Comparison of ENCODE assay signal across 9 mouse cellular contexts in genomic region chr17:37028212-37028611, GRCm38 (mm10). TPM values are rescaled to one million over a fixed set of nuclear protein-coding genes. Genes with fewer than 3 reads are reported as not detected.
A peak's percentile ranks its signal among the peaks of the same experiment; 100 is the strongest.
DNase-seq lines count a peak whose midpoint lies in the region; ATAC-seq and TF ChIP-seq lines count a peak whose summit lies in the region.
"Had no signal": no experiment of that assay in that cellular context is flagged by ENCODE, and none has a peak within 500 bp of the region (broad histone marks: within the 10 kb centered on the region; RNA-seq: fewer than 3 reads in every experiment).

No protein-coding gene starts in this region.

- no peaks in the 10 kb centered on the region for H3K27me3 ChIP-seq in kidney, postnatal 0 days (ENCODE audit: insufficient read depth, low read length)
- H3K27me3 ChIP-seq in embryonic facial prominence, embryonic 15.5 days, result no peaks in the 10 kb centered on the region
- H3K27me3 ChIP-seq in intestine, postnatal 0 days (replicated peaks; ENCODE audit: control insufficient read depth, insufficient read depth, low read length), result no peaks in the 10 kb centered on the region
- no peaks in the 10 kb centered on the region for H3K27me3 ChIP-seq in neural tube, embryonic 12.5 days (replicated peaks)

- ATAC-seq in kidney, postnatal 0 days (replicated peaks; ENCODE audit: low FRiP score, low read depth), result peak; percentile 19
- ATAC-seq in embryonic facial prominence, embryonic 15.5 days (ENCODE audit: insufficient number of reproducible peaks, low FRiP score, low TSS enrichment, low read depth), result peak; percentile 18
- no peak for ATAC-seq in intestine, postnatal 0 days
- peak; percentile 30 for ATAC-seq in neural tube, embryonic 12.5 days (ENCODE audit: low FRiP score, low read depth)
- no peak for ATAC-seq in megakaryocyte progenitor cell, adult 5-6 weeks (replicated peaks; ENCODE audit: poor library complexity)

- WGBS in kidney, postnatal 0 days, result 8% methylated on average over 10 of the region's 10 CpGs
- WGBS in embryonic facial prominence, embryonic 15.5 days, result 2% methylated on average over 10 of the region's 10 CpGs
- 15% methylated on average over 10 of the region's 10 CpGs for WGBS in intestine, postnatal 0 days
- WGBS in neural tube, embryonic 12.5 days, result 5% methylated on average over 10 of the region's 10 CpGs

- H3K27ac ChIP-seq in kidney, postnatal 0 days, result peak overlapping the region; percentile 64
- peak overlapping the region; percentile 96 for H3K27ac ChIP-seq in embryonic facial prominence, embryonic 15.5 days (replicated peaks)
- peak overlapping the region; percentile 74 for H3K27ac ChIP-seq in intestine, postnatal 0 days (ENCODE audit: low read depth, low read length)
- H3K27ac ChIP-seq in neural tube, embryonic 12.5 days, result peak overlapping the region; percentile 94

- peak overlapping the region; percentile 38 for H3K4me3 ChIP-seq in kidney, postnatal 0 days (replicated peaks; ENCODE audit: low read depth, low read length)
- peak overlapping the region; percentile 59 for H3K4me3 ChIP-seq in embryonic facial prominence, embryonic 15.5 days (replicated peaks)
- H3K4me3 ChIP-seq in intestine, postnatal 0 days (ENCODE audit: low read depth, low read length), result peak overlapping the region; percentile 42
- peak overlapping the region; percentile 28 for H3K4me3 ChIP-seq in neural tube, embryonic 12.5 days

- no peak for TF ChIP-seq CTCF in kidney, postnatal 0 days (IDR thresholded peaks at IDR 0.05; ENCODE audit: low read depth)
- TF ChIP-seq CTCF in intestine, postnatal 0 days (IDR thresholded peaks at IDR 0.05; ENCODE audit: low read depth), result no peak

- H3K4me1 ChIP-seq in kidney, postnatal 0 days (replicated peaks; ENCODE audit: insufficient read depth, low read length), result 0 out of 2 replicates have a peak, but pooled peaks cover 3% of the 10 kb centered on the region
- H3K4me1 ChIP-seq in embryonic facial prominence, embryonic 15.5 days, result no peaks in the 10 kb centered on the region
- no peaks in the 10 kb centered on the region for H3K4me1 ChIP-seq in intestine, postnatal 0 days (replicated peaks; ENCODE audit: control insufficient read depth, insufficient read depth, low read length)
- H3K4me1 ChIP-seq in neural tube, embryonic 12.5 days, result no peaks in the 10 kb centered on the region

- DNase-seq in kidney, postnatal 0 days (ENCODE audit: low spot score), result no peak
- no peak for DNase-seq in kidney, postnatal 4 days
- DNase-seq in layer of hippocampus, adult 8-10 months (ENCODE audit: low spot score in 2 of 2), result no peak
- no peak for DNase-seq in T-cell, adult 2 months (ENCODE audit: low spot score)

- H3K9ac ChIP-seq in kidney, postnatal 0 days (ENCODE audit: low read depth, low read length), result peak overlapping the region; percentile 29; the same call in 1 of the 2 replicates
- 0 out of 2 replicates have a peak overlapping the region, but pooled peaks have one; percentile 15 for H3K9ac ChIP-seq in embryonic facial prominence, embryonic 15.5 days
- H3K9ac ChIP-seq in intestine, postnatal 0 days (ENCODE audit: low read depth, low read length), result no peak overlapping the region
- peak overlapping the region; percentile 51 for H3K9ac ChIP-seq in neural tube, embryonic 12.5 days

- no peaks in the 10 kb centered on the region for H3K36me3 ChIP-seq in kidney, postnatal 0 days (ENCODE audit: insufficient read depth, low read length)
- H3K36me3 ChIP-seq in embryonic facial prominence, embryonic 15.5 days, result no peaks in the 10 kb centered on the region
- no peaks in the 10 kb centered on the region for H3K36me3 ChIP-seq in intestine, postnatal 0 days (ENCODE audit: control insufficient read depth, insufficient read depth)
- no peaks in the 10 kb centered on the region for H3K36me3 ChIP-seq in neural tube, embryonic 12.5 days

- H3K9me3 ChIP-seq in kidney, postnatal 0 days (replicated peaks; ENCODE audit: low read length), result no peaks in the 10 kb centered on the region
- no peaks in the 10 kb centered on the region for H3K9me3 ChIP-seq in embryonic facial prominence, embryonic 15.5 days (replicated peaks)
- H3K9me3 ChIP-seq in intestine, postnatal 0 days (ENCODE audit: control insufficient read depth), result no peaks in the 10 kb centered on the region
- no peaks in the 10 kb centered on the region for H3K9me3 ChIP-seq in neural tube, embryonic 12.5 days

- H3K4me2 ChIP-seq in kidney, postnatal 0 days (ENCODE audit: low read length), result peak overlapping the region; percentile 58
- peak overlapping the region; percentile 55 for H3K4me2 ChIP-seq in embryonic facial prominence, embryonic 15.5 days (replicated peaks)
- H3K4me2 ChIP-seq in intestine, postnatal 0 days (replicated peaks; ENCODE audit: low read depth), result peak overlapping the region; percentile 72
- peak overlapping the region; percentile 57 for H3K4me2 ChIP-seq in neural tube, embryonic 12.5 days (replicated peaks)

RNA-seq across cellular contexts. Expression of gene Mog, which starts 5.0 kb away (rescaled TPM):
- not detected in 2 replicates for polyA plus RNA-seq in kidney, postnatal 0 days (2015; fragmentation: Nextera tagmentation; extraction: Ambion mirVana)
- polyA plus RNA-seq in embryonic facial prominence, embryonic 15.5 days (2015; fragmentation: Nextera tagmentation; extraction: Ambion mirVana), result 0.09 TPM in 1 of 2 replicates, not detected in the other
- not detected in 2 replicates for polyA plus RNA-seq in intestine, postnatal 0 days (2015; fragmentation: Nextera tagmentation; extraction: Ambion mirVana)
- polyA plus RNA-seq in neural tube, embryonic 12.5 days (2016; fragmentation: Nextera tagmentation; extraction: Ambion mirVana), result 1.0 and 1.3 TPM in 2 replicates
- not detected in 2 replicates for total RNA-seq in megakaryocyte progenitor cell, adult 5-6 weeks (2015)
- total RNA-seq in megakaryocyte progenitor cell, adult 5-6 weeks (2017), result not detected in 2 replicates
- total RNA-seq in layer of hippocampus, adult 8-10 months (2022), result 10 to 100 TPM; 35.6 to 57.5 (median 47.8) TPM
- total RNA-seq: liver, adult 2 months had no signal
- polyA plus RNA-seq: liver, adult 2 months had no signal

RNA-seq across cellular contexts. Expression of gene Gabbr1, which starts 17.6 kb away (rescaled TPM):
- 5.2 and 6.1 TPM in 2 replicates for polyA plus RNA-seq in kidney, postnatal 0 days (2015; fragmentation: Nextera tagmentation; extraction: Ambion mirVana)
- 11.5 and 15.0 TPM in 2 replicates for polyA plus RNA-seq in embryonic facial prominence, embryonic 15.5 days (2015; fragmentation: Nextera tagmentation; extraction: Ambion mirVana)
- polyA plus RNA-seq in intestine, postnatal 0 days (2015; fragmentation: Nextera tagmentation; extraction: Ambion mirVana), result 4.1 and 4.4 TPM in 2 replicates
- 44.6 and 47.0 TPM in 2 replicates for polyA plus RNA-seq in neural tube, embryonic 12.5 days (2016; fragmentation: Nextera tagmentation; extraction: Ambion mirVana)
- total RNA-seq in megakaryocyte progenitor cell, adult 5-6 weeks (2015), result 2.6 and 4.3 TPM in 2 replicates
- 0.25 and 0.91 TPM in 2 replicates for total RNA-seq in megakaryocyte progenitor cell, adult 5-6 weeks (2017)
- 100 to 1,000 TPM; 595 to 693 (median 673) TPM for total RNA-seq in layer of hippocampus, adult 8-10 months (2022)

RNA-seq across cellular contexts. Expression of gene Zfp57, which starts 27.2 kb away (rescaled TPM):
- 28.2 and 32.6 TPM in 2 replicates for polyA plus RNA-seq in kidney, postnatal 0 days (2015; fragmentation: Nextera tagmentation; extraction: Ambion mirVana)
- polyA plus RNA-seq in embryonic facial prominence, embryonic 15.5 days (2015; fragmentation: Nextera tagmentation; extraction: Ambion mirVana), result 52.2 and 62.2 TPM in 2 replicates
- 8.6 and 9.0 TPM in 2 replicates for polyA plus RNA-seq in intestine, postnatal 0 days (2015; fragmentation: Nextera tagmentation; extraction: Ambion mirVana)
- 208 and 210 TPM in 2 replicates for polyA plus RNA-seq in neural tube, embryonic 12.5 days (2016; fragmentation: Nextera tagmentation; extraction: Ambion mirVana)
- 0.22 TPM in 1 of 2 replicates, not detected in the other for total RNA-seq in megakaryocyte progenitor cell, adult 5-6 weeks (2015)
- 0.25 TPM in 1 of 2 replicates, not detected in the other for total RNA-seq in megakaryocyte progenitor cell, adult 5-6 weeks (2017)
- total RNA-seq in layer of hippocampus, adult 8-10 months (2022), result 10 to 100 TPM in 2 of 4 experiments, 1 to 10 TPM in 2; 8.9 to 10.8 (median 9.8) TPM

RNA-seq across cellular contexts. Expression of gene H2-M5, which starts 38.9 kb away (rescaled TPM):
- polyA plus RNA-seq in kidney, postnatal 0 days (2015; fragmentation: Nextera tagmentation; extraction: Ambion mirVana), result 0.05 and 0.08 TPM in 2 replicates
- polyA plus RNA-seq in embryonic facial prominence, embryonic 15.5 days (2015; fragmentation: Nextera tagmentation; extraction: Ambion mirVana), result 0.67 and 0.95 TPM in 2 replicates
- polyA plus RNA-seq in intestine, postnatal 0 days (2015; fragmentation: Nextera tagmentation; extraction: Ambion mirVana), result 0.05 TPM in 1 of 2 replicates, not detected in the other
- 1.7 and 1.9 TPM in 2 replicates for polyA plus RNA-seq in neural tube, embryonic 12.5 days (2016; fragmentation: Nextera tagmentation; extraction: Ambion mirVana)
- total RNA-seq in megakaryocyte progenitor cell, adult 5-6 weeks (2015), result not detected in 2 replicates
- not detected in 2 replicates for total RNA-seq in megakaryocyte progenitor cell, adult 5-6 weeks (2017)
- 1 to 10 TPM in 2 of 4 experiments, under 1 TPM in 2; 0.49 to 1.6 (median 0.91) TPM for total RNA-seq in layer of hippocampus, adult 8-10 months (2022)
- total RNA-seq: liver, adult 2 months had no signal
- polyA plus RNA-seq: liver, adult 2 months had no signal

RNA-seq across cellular contexts. Expression of gene 2410137M14Rik, which starts 47.2 kb away (rescaled TPM):
- polyA plus RNA-seq in kidney, postnatal 0 days (2015; fragmentation: Nextera tagmentation; extraction: Ambion mirVana), result not detected in 2 replicates
- polyA plus RNA-seq in embryonic facial prominence, embryonic 15.5 days (2015; fragmentation: Nextera tagmentation; extraction: Ambion mirVana), result not detected in 2 replicates
- polyA plus RNA-seq in intestine, postnatal 0 days (2015; fragmentation: Nextera tagmentation; extraction: Ambion mirVana), result not detected in 2 replicates
- 0.47 TPM in 1 of 2 replicates, not detected in the other for polyA plus RNA-seq in neural tube, embryonic 12.5 days (2016; fragmentation: Nextera tagmentation; extraction: Ambion mirVana)
- total RNA-seq in megakaryocyte progenitor cell, adult 5-6 weeks (2015), result not detected in 2 replicates
- total RNA-seq in megakaryocyte progenitor cell, adult 5-6 weeks (2017), result not detected in 2 replicates
- under 1 TPM in 1 of 4 experiments, not detected in 3; 0.47 TPM for total RNA-seq in layer of hippocampus, adult 8-10 months (2022)
- total RNA-seq: liver, adult 2 months had no signal
- polyA plus RNA-seq: liver, adult 2 months had no signal

Comparison
In these comparisons a context has a peak if more than half of its experiments do, and no peak if none do; other contexts are left out.
1. ATAC-seq: peak in kidney, postnatal 0 days (single experiment), embryonic facial prominence, embryonic 15.5 days (single experiment) and neural tube, embryonic 12.5 days (single experiment); none in intestine, postnatal 0 days (single experiment) and megakaryocyte progenitor cell, adult 5-6 weeks (single experiment).
2. Peak in every context shown above with its lines, with median percentiles within 50 percentile points of each other: H3K27ac ChIP-seq, H3K4me2 ChIP-seq and H3K4me3 ChIP-seq.